Mouse (Mus musculus): ENCODE measurements around the gene Tle6.

DNA sequence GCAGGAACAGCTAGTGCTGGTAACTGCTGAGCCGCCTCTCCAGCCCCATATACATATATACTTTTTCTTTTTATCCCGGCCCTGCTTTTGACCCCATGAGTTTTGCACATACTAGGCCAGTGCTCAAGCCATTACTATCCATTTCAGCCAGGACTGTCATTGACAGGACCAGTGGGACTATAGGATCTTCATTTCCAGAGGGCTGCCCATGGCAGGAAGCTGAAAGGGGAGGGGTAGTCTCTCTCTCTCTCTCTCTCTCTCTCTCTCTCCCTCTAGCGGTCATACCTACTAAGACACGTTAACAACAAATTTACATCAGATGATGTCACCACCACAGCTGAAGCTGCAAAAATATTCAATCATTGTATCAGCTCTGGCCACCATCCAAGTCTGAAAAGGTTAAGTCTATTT, 1.9 kb upstream of the Tle6 start:
- TF ChIP-seq CTCF (IDR thresholded peaks at IDR 0.05; ENCODE audit: extremely low read depth, insufficient read depth, low read length) (peak; percentile 47), POLR2A (IDR thresholded peaks at IDR 0.05; ENCODE audit: extremely low read depth, insufficient read depth, low read length) (no peak)

Measured in cortical plate, adult 2 months (tissue).